Mouse (Mus musculus): Measurements from ENCODE around the gene Umps. TPM values are rescaled to one million over a fixed set of nuclear protein-coding genes. Genes with fewer than 3 reads are reported as not detected.

Gene Umps
- polyA plus RNA-seq, 1 experiment from 2014 or later, result 18.6 TPM

DNA sequence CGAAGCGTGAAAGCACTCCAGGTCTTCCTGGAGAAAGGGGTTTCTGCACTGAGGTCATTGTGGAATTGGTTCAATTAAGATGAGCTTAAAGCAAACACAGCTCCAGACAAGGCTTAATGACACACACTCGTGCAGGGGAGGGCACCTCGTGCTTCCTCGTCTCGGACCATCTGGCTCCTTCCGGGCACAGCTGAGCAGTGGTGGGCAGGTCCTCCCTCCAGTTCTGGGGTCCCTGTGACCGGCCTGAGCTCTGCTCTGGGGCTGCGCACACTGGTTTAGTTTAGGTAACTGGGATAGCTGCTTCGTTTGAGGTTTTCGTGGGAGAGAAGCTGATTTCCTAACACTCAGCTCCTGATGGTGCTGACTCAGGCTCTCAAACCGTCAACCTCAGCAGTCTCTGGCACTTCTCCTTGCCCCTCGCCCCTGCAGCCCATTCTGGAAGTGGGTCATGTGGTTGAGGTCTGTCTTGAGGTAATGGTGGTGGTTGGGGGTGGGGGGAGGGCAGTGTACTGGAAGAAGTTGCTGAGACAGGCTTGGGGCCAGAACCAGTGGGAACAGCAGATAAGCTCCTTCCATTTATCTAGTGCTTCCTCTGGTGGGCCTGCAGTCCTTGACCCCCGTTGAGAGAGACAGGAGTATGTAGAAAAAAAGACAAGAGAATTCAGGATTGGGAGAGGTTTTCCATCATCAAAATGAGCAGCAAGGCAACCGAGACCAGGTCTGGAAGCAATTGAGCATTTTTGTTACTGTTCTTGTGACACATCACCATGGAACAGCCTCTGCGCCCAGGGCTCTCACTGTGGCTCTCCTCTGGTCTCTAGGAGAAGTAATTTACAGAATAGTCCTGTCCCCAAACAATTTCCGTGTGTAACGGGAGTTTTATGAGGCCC, 44.5 kb downstream of the Umps start:
- WGBS (ENCODE audit: insufficient replicate concordance), result 18% methylated on average over 18 of the region's 18 CpGs
- H3K9ac ChIP-seq (replicated peaks), result no peak overlapping the region; the same call in 1 of the 2 replicates
- DNase-seq, result peak; percentile 41
- peak; percentile 76 for ATAC-seq
- H3K4me3 ChIP-seq (ENCODE audit: low read depth, low read length), result 0 out of 2 replicates have a peak overlapping the region, but pooled peaks have one; percentile 7
- TF ChIP-seq CTCF (IDR thresholded peaks at IDR 0.05; ENCODE audit: low read depth) (no peak), EP300 (IDR thresholded peaks at IDR 0.05; ENCODE audit: low read depth) (no peak; the same call in 1 of the 2 replicates)
- H3K9me3 ChIP-seq (ENCODE audit: low read length), result no peaks in the 10 kb centered on the region
- peaks cover 5% of the 10 kb centered on the region; the same call in 1 of the 2 replicates for H3K36me3 ChIP-seq (replicated peaks; ENCODE audit: insufficient read depth, low read length)
- H3K27me3 ChIP-seq (ENCODE audit: insufficient read depth, low read length), result no peaks in the 10 kb centered on the region
- H3K4me1 ChIP-seq (ENCODE audit: insufficient read depth), result peaks cover 30% of the 10 kb centered on the region
- peak overlapping the region; percentile 71 for H3K27ac ChIP-seq (ENCODE audit: low read depth)
- H3K4me2 ChIP-seq (ENCODE audit: low read depth, low read length), result peak overlapping the region; percentile 38

DNA sequence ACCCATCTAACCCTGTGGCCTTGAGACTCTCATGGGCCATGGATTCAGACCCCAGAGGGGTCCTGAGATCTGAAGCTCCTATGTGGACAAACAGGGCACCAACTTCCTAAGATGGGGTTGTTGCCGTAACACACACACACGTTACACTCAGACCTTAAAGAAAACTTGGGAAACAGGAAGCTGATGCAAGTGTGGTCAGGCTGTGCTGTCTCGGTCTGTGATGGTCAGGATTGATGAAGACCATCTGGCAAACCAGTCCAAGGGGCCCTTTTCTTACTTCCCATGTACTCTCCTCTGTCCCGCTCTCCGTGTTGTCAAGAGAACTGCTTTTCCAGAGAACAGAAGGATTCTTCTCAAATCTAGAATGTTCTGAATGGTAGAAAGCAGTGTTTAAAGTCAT, 45.3 kb downstream of the Umps start:
- TF ChIP-seq CTCF (IDR thresholded peaks at IDR 0.05; ENCODE audit: low read depth), result no peak
- TF ChIP-seq EP300 (IDR thresholded peaks at IDR 0.05; ENCODE audit: low read depth), result no peak
- Histone ChIP-seq H3K4me1 (ENCODE audit: insufficient read depth) (peaks cover 36% of the 10 kb centered on the region), H3K27me3 (ENCODE audit: insufficient read depth, low read length) (no peaks in the 10 kb centered on the region), H3K4me3 (ENCODE audit: low read depth, low read length) (no peak overlapping the region), H3K4me2 (ENCODE audit: low read depth, low read length) (peak overlapping the region; percentile 38), H3K27ac (ENCODE audit: low read depth) (peak overlapping the region; percentile 71), H3K36me3 (replicated peaks; ENCODE audit: insufficient read depth, low read length) (peaks cover 5% of the 10 kb centered on the region; the same call in 1 of the 2 replicates), H3K9ac (replicated peaks) (no peak overlapping the region), H3K9me3 (ENCODE audit: low read length) (no peaks in the 10 kb centered on the region)
- ATAC-seq (no peak), DNase-seq (no peak)
- 39% methylated on average over 5 of the region's 5 CpGs for WGBS (ENCODE audit: insufficient replicate concordance)

DNA sequence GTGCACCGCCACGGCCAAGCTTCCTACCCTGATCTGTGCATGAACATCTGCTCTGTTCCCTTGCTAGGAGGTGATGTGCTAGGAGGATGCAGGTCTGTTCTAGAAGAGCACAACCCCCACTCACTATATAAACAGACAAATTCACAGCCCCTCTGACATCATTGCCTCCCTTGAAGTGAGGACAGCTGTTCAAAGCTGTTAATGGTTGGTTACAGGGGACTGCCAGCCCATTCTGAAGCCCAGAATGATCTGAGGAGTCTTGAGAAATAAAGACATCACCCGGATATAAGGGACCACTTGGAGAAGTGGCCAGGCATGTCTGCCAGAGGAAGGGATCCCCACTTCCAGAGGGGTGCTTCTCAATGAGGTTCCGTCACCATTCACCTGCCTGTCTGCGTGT, 48.9 kb downstream of the Umps start:
- whole genome bisulfite sequencing (ENCODE audit: insufficient replicate concordance), result 84% methylated on average over 5 of the region's 5 CpGs
- Histone ChIP-seq H3K27me3 (ENCODE audit: insufficient read depth, low read length) (no peaks in the 10 kb centered on the region), H3K4me3 (ENCODE audit: low read depth, low read length) (no peak overlapping the region), H3K9me3 (ENCODE audit: low read length) (no peaks in the 10 kb centered on the region), H3K9ac (replicated peaks) (no peak overlapping the region), H3K27ac (ENCODE audit: low read depth) (no peak overlapping the region), H3K36me3 (replicated peaks; ENCODE audit: insufficient read depth, low read length) (peaks cover 5% of the 10 kb centered on the region; the same call in 1 of the 2 replicates), H3K4me1 (ENCODE audit: insufficient read depth) (peaks cover 32% of the 10 kb centered on the region), H3K4me2 (ENCODE audit: low read depth, low read length) (no peak overlapping the region)
- no peak for ATAC-seq
- TF ChIP-seq EP300 (IDR thresholded peaks at IDR 0.05; ENCODE audit: low read depth) (no peak), CTCF (IDR thresholded peaks at IDR 0.05; ENCODE audit: low read depth) (no peak)
- DNase-seq, result no peak

DNA sequence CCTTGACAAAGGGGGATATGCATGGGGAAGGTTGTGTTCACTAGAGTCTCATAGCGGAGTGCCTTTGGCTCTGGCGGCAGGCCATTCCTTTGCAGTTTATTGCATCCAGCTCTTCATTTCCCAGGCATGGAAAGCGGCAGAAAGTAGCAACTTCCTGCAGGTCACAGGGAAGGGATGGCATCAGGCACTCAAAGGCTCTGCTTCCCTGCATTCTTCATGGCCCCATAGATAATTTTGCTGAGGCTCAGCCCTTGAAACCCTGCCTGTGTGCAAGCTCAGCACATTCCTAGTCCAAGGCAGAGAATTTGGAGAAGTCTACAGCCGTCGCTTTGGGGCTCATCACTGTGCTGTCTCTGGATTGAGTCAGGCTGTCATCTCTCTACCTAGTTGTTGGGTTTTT, 49.4 kb downstream of the Umps start:
- DNase-seq (no peak), ATAC-seq (no peak)
- Histone ChIP-seq H3K4me3 (ENCODE audit: low read depth, low read length) (no peak overlapping the region), H3K27ac (ENCODE audit: low read depth) (peak overlapping the region; percentile 70), H3K9ac (replicated peaks) (no peak overlapping the region), H3K36me3 (replicated peaks; ENCODE audit: insufficient read depth, low read length) (peaks cover 5% of the 10 kb centered on the region; the same call in 1 of the 2 replicates), H3K9me3 (ENCODE audit: low read length) (no peaks in the 10 kb centered on the region), H3K27me3 (ENCODE audit: insufficient read depth, low read length) (no peaks in the 10 kb centered on the region), H3K4me1 (ENCODE audit: insufficient read depth) (peaks cover 28% of the 10 kb centered on the region), H3K4me2 (ENCODE audit: low read depth, low read length) (no peak overlapping the region)
- 72% methylated on average over 5 of the region's 5 CpGs for WGBS (ENCODE audit: insufficient replicate concordance)
- TF ChIP-seq EP300 (IDR thresholded peaks at IDR 0.05; ENCODE audit: low read depth) (no peak), CTCF (IDR thresholded peaks at IDR 0.05; ENCODE audit: low read depth) (no peak)

DNA sequence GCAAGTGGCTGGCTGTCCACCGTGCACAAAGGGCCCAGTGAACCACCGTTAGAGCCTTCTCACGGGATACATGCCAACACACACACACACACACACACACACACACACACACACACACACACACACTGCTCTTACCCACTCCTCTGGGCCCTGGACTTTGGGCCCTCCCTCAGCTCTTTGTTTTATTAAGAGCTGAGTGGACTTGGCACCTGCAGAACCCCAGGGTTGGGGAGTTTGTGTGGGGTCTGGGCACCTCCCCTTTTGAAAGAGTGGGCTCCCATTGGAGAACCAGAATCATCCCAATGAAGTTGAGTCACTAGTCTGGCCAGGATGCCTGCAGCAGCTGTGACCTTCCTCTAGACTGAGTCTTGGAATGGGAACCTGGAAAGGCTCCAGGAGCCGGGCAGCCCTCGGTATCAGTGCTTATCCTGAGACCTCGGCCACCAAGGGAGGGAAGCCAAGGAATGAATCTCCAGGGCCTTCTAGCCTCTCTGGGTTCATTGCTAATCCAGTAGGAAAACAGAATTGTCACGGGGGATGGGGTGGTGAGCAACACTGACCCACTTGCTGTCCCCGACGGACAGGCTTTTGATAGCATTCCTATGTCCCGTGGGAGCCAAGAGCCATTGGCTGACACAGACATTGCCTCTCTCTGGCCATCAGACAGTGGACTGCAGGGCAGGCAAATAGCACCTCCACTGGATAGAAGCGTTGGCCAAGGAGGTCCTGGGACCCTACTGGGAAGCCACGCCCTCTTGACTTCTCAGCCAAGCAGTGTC, 50.2 kb downstream of the Umps start:
- 57% methylated on average over 12 of the region's 12 CpGs for WGBS (ENCODE audit: insufficient replicate concordance)
- ATAC-seq, result peak; percentile 89

DNA sequence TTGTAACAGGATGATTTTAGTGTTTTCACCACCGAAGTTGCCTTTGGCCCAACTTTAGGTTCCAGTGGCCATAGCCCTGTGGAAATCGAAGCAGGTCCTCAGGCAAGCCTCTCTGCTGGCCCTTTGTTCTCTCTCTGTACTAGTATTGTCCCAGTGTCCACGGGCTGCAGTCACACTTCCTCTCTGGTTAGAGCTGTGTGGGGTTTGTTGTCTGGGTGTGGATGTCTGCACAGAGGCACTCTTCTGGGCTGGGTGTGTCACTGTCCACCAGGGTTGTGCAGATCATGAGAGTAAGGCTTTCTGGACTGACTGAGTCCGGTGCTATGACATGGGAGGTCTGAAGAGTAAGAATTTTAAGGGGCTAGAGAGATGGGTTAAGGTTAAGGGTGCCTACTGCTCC, 51.8 kb downstream of the Umps start:
- Histone ChIP-seq H3K9ac (replicated peaks) (no peak overlapping the region), H3K4me3 (ENCODE audit: low read depth, low read length) (no peak overlapping the region), H3K27ac (ENCODE audit: low read depth) (no peak overlapping the region; the same call in 1 of the 2 replicates), H3K4me2 (ENCODE audit: low read depth, low read length) (no peak overlapping the region), H3K9me3 (ENCODE audit: low read length) (no peaks in the 10 kb centered on the region), H3K27me3 (ENCODE audit: insufficient read depth, low read length) (no peaks in the 10 kb centered on the region), H3K36me3 (replicated peaks; ENCODE audit: insufficient read depth, low read length) (peaks cover 4% of the 10 kb centered on the region; the same call in 1 of the 2 replicates), H3K4me1 (ENCODE audit: insufficient read depth) (peaks cover 14% of the 10 kb centered on the region)
- DNase-seq (no peak), ATAC-seq (no peak)
- 44% methylated on average over 4 of the region's 4 CpGs for whole genome bisulfite sequencing (ENCODE audit: insufficient replicate concordance)
- no peak for TF ChIP-seq EP300 (IDR thresholded peaks at IDR 0.05; ENCODE audit: low read depth)
- no peak for TF ChIP-seq CTCF (IDR thresholded peaks at IDR 0.05; ENCODE audit: low read depth)

More for the DNA sequence above, 50.2 kb downstream of the Umps start:
- Histone ChIP-seq H3K4me1 (ENCODE audit: insufficient read depth) (peaks cover 21% of the 10 kb centered on the region), H3K9me3 (ENCODE audit: low read length) (no peaks in the 10 kb centered on the region), H3K4me3 (ENCODE audit: low read depth, low read length) (no peak overlapping the region), H3K4me2 (ENCODE audit: low read depth, low read length) (no peak overlapping the region), H3K27ac (ENCODE audit: low read depth) (peak overlapping the region; percentile 70), H3K9ac (replicated peaks) (no peak overlapping the region), H3K27me3 (ENCODE audit: insufficient read depth, low read length) (no peaks in the 10 kb centered on the region), H3K36me3 (replicated peaks; ENCODE audit: insufficient read depth, low read length) (peaks cover 5% of the 10 kb centered on the region; the same call in 1 of the 2 replicates)
- DNase-seq, result peak; percentile 61
- TF ChIP-seq CTCF (IDR thresholded peaks at IDR 0.05; ENCODE audit: low read depth) (peak; percentile 3; the same call in 1 of the 2 replicates), EP300 (IDR thresholded peaks at IDR 0.05; ENCODE audit: low read depth) (no peak)
